Mouse (Mus musculus): ENCODE data around the gene Nelfb.

- TF ChIP-seq POLR2A (IDR thresholded peaks at IDR 0.05; ENCODE audit: borderline replicate concordance, low read depth, low read length) (no peak), CTCF (IDR thresholded peaks at IDR 0.05; ENCODE audit: low read depth, low read length) (no peak)
Observed at GRCm38 (mm10) chr2:25255284-25255779, 44.0 kb upstream of the Nelfb start, which contains the start of gene Tmem203.

Data from bone marrow macrophage, adult 2 months (primary cell).